Mouse (Mus musculus) forebrain, embryonic 11.5 days (tissue): ENCODE results near the gene Tomm22. TPM values are rescaled to one million over a fixed set of nuclear protein-coding genes. Genes with fewer than 3 reads are reported as not detected.

Experiments used
- ATAC-seq: fragments of 200-750 bp; cut with Nextera tagmentation; replicated peaks from 2 replicates; pipeline ENCODE4 v1.8.0; 2017; ENCODE audit warnings: moderate TSS enrichment; ENCODE audit not compliant: low FRiP score
- DNase-seq: peaks from one replicate; pipeline ENCODE4 v3.0.0-alpha.2; 2017; ENCODE audit warnings: low spot score
- H3K27ac ChIP-seq: fragments of 300-500 bp; sonication (generic); 2 replicates; pipeline ENCODE4 v1.5.1; 2014; ENCODE audit warnings: low read depth, low read length
- H3K27me3 ChIP-seq: fragments of 300-500 bp; sonication (generic); 2 replicates; pipeline ENCODE4 v1.6.1; 2014; ENCODE audit warnings: mild to moderate bottlenecking, low read length, mixed read lengths; ENCODE audit not compliant: control insufficient read depth, insufficient read depth
- H3K36me3 ChIP-seq: fragments of 300-500 bp; sonication (generic); 2 replicates; pipeline ENCODE4 v1.6.1; 2014; ENCODE audit warnings: mild to moderate bottlenecking, low read length, moderate library complexity, mixed read lengths; ENCODE audit not compliant: control insufficient read depth, insufficient read depth
- H3K4me1 ChIP-seq: fragments of 300-500 bp; sonication (generic); replicated peaks from 2 replicates; pipeline ENCODE4 v1.6.1; 2014; ENCODE audit warnings: low read length, mixed read lengths; ENCODE audit not compliant: control insufficient read depth, insufficient read depth
- H3K4me2 ChIP-seq: fragments of 300-500 bp; sonication (generic); 2 replicates; pipeline ENCODE4 v1.6.1; 2014; ENCODE audit warnings: low read depth, mild to moderate bottlenecking, low read length, moderate library complexity, mixed read lengths; ENCODE audit not compliant: severe bottlenecking
- H3K4me3 ChIP-seq: fragments of 300-500 bp; sonication (generic); 2 replicates; pipeline ENCODE4 v1.5.1; 2014; ENCODE audit warnings: low read depth, low read length
- H3K9ac ChIP-seq: fragments of 300-500 bp; sonication (generic); 2 replicates; pipeline ENCODE4 v1.6.1; 2014; ENCODE audit warnings: low read length
- H3K9me3 ChIP-seq: fragments of 300-500 bp; sonication (generic); 2 replicates; pipeline ENCODE4 v1.6.1; 2016; ENCODE audit warnings: low read length, mixed read lengths; ENCODE audit not compliant: control insufficient read depth
- WGBS: fragments of 180-500 bp; shearing (Covaris S2); extraction: QIAGEN DNeasy Blood & Tissue Kit; methylation state at CpG from one replicate; pipeline ENCODE4 v1.1.7; 2014; 5-methylcytosine and 5-hydroxymethylcytosine counted together
- polyA plus RNA-seq: library from polyadenylated mRNA; unstranded; fragments of >200 nt; fragmentation: Nextera tagmentation; extraction: Ambion mirVana; gene quantifications from 2 replicates; pipeline ENCODE4 v1.2.1, GENCODE M21; 2014

Gene Tomm22
- polyA plus RNA-seq, 1 experiment from 2014 or later, result 288 TPM

GRCm38 (mm10) chr15:79720796-79721195 is 50.1 kb downstream of the Tomm22 start:
- Histone ChIP-seq H3K9me3 (no peaks in the 10 kb centered on the region), H3K36me3 (peaks cover 6% of the 10 kb centered on the region; the same call in 1 of the 2 replicates), H3K27me3 (no peaks in the 10 kb centered on the region), H3K4me1 (no peaks in the 10 kb centered on the region), H3K4me2 (no peak overlapping the region), H3K4me3 (no peak overlapping the region), H3K9ac (no peak overlapping the region), H3K27ac (no peak overlapping the region)
- no peak for DNase-seq
- ATAC-seq, result no peak
- WGBS, result 91% methylated on average over 4 of the region's 4 CpGs

Other genes starting within 250 kb of the Tomm22 start
- 209 and 213 TPM in 2 replicates for gene Csnk1e, start 215.3 kb upstream of the Tomm22 start, polyA plus RNA-seq
- not detected in 2 replicates for gene Kcnj4, start 165.6 kb upstream of the Tomm22 start, polyA plus RNA-seq
- gene Kdelr3, start 154.4 kb upstream of the Tomm22 start, polyA plus RNA-seq, result 9.7 and 10.3 TPM in 2 replicates
- gene Ddx17, start 124.1 kb upstream of the Tomm22 start, polyA plus RNA-seq, result 109 TPM in 2 replicates
- 1.5 and 1.6 TPM in 2 replicates for gene Dmc1, start 65.8 kb upstream of the Tomm22 start, polyA plus RNA-seq
- gene Fam227a, start 11.9 kb upstream of the Tomm22 start, polyA plus RNA-seq, result 4.5 and 4.7 TPM in 2 replicates
- gene Cby1, start 11.7 kb upstream of the Tomm22 start, polyA plus RNA-seq, result 78.8 and 81.6 TPM in 2 replicates
- gene Josd1, start 17.1 kb downstream of the Tomm22 start, polyA plus RNA-seq, result 13.4 and 13.8 TPM in 2 replicates
- 53.4 and 54.3 TPM in 2 replicates for gene Gtpbp1, start 20.0 kb downstream of the Tomm22 start, polyA plus RNA-seq
- 4.3 and 5.9 TPM in 2 replicates for gene Sun2, start 71.7 kb downstream of the Tomm22 start, polyA plus RNA-seq
- 63.9 and 76.7 TPM in 2 replicates for gene Dnal4, start 107.0 kb downstream of the Tomm22 start, polyA plus RNA-seq
- 1.4 and 2.1 TPM in 2 replicates for gene Nptxr, start 133.9 kb downstream of the Tomm22 start, polyA plus RNA-seq
- not detected in 2 replicates for gene Npcd, start 163.4 kb downstream of the Tomm22 start, polyA plus RNA-seq
- gene Cbx6, start 163.8 kb downstream of the Tomm22 start, polyA plus RNA-seq, result 31.2 and 32.3 TPM in 2 replicates
- 10.0 and 10.6 TPM in 2 replicates for gene Apobec3, start 220.8 kb downstream of the Tomm22 start, polyA plus RNA-seq